Mouse (Mus musculus) cerebellum, postnatal 14 days (tissue): ENCODE measurements around the gene Pnisr.

Source experiments
- DNase-seq, 2 experiments: peaks; one replicate each; pipeline ENCODE4 v3.0.0; 2021; ENCODE audit warnings: mixed read lengths in 2 of 2

Gene Pnisr

DNA sequence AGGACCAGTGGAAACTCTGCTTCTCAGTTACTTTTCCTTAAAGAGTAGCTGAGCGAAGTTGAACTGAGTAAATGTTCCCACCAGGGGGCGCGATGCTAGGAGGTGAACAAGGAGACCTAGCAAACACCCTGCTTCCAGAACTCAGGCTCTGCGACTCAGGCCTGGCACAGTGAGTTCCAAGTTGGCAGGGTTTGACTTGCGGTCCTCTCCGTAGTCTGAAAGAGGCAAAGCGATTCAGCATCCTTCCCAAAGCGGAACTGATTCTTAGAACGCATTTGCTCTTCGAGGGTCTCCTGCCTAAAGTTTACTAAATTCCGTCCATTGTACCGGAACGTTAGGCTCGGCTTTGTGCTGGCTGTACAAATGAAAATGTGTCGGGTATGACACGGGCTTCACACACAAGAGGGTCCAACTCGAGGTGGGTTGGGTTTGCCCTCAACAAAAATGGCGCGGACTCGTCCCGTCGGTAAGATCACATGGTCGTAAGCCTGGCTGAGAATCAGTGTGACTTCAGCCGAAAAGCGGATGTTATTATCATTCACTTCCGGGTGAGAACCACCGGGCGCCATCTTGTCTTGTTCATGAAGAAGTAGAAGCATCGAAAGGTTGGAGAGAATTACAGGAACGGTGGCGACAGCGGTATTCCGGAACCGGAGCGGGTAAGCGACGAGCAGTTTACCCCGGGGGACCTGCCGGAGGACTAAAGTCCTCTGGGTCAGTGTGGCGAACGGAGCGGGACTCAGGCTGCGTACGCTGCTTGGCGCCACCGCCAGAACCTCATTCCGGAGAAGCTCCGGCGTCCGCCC lies at the start of gene Pnisr:
Gene Pnisr (plus strand): TSS at position 103 of the 806 bp plus-strand sequence.
- peak; percentile 96 to 99 for DNase-seq

DNA sequence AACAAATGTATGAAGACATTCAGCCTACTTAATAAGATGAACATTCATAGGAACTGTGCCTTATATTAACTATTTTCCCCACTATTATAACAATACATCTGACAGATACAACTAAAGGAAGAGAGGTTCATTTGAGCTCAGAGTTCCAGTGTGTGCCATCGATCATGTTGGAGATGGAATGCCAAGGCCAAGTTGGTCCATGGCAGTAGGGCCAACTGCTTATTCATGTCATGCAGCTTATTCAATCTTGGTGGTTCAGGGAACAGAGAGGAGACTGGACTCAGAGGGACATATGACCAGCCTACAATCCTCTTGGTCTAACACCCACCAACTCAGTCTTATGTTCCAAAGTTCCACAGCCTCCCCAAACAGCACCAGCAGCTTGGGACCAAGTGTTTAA lies 46.4 kb upstream of the Pnisr start:
- no peak for DNase-seq

DNA sequence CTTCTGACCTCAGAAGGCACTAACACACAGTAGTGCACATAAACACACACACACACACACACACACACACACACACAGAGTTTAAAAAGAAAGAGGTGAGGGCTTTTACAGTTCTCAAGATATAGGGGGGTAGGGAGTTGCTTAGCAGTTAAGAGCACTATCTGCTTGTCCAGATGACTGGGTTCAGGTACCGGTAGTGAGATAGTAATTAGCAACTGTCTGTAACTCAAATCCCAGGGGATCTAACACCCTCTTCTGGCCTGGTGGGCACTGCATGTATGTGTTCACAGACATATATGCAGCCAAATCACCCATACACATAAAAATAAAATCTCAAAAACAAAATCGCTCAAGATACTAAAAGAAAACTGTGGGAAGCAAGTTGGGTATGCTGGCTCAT lies 45.8 kb upstream of the Pnisr start:
- no peak for DNase-seq

DNA sequence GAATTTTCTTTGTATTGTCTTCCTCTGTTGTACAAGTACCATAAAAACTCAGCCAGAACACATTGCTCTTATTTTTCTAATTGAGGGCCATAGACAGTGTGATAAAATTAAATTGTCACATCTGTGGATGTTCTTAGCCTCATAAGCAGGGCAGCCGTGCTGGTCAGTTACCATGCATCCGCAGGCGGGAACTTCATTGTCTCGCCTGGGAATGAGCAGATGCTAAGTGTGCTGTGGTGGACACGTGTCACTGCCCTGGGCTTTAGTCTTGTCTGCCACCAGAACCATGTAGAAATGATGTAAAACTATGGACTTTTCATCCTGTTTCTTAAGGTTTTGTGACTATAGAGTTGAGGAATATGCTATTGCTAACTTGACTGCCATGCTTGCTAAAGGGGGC lies 40.2 kb upstream of the Pnisr start:
- DNase-seq: no peak

DNA sequence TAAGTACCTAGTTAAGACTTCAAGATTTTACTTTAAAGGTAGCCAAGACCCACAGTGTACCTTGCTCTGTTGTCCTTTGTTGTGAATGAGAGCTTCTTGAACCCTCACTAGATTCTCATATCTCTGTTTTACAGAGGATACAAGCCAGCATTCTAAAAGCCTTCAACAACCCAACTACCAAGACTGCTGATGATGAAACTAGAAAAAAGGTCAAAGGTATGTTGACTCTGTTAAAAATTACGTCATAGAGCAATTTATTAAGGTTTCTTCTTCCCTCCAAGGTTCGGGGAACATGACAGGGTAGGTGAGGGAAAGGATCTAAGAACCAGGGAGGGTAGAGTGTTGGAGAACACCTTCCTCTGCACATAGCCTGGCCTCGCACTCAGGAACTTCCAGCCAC lies 36.8 kb upstream of the Pnisr start:
- DNase-seq: no peak

DNA sequence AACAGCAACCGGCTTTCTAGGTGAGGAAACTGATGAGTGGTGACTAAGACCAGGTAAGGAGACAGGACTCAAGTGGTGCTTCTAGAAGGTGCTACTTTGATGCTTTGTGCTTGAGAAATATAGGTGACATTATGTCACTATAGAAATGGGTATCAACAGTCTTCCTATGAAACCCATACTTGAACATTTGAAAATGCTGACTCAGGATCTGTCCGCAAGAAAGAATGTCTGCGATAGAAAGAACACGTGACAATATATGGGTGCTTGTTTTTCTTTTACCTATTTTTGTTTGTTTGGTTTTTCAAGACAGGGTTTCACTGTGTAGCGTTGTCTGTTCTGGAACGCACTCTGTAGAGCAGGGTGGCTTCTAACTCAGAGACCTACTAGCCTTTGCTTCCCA lies 34.7 kb upstream of the Pnisr start:
- no peak for DNase-seq

DNA sequence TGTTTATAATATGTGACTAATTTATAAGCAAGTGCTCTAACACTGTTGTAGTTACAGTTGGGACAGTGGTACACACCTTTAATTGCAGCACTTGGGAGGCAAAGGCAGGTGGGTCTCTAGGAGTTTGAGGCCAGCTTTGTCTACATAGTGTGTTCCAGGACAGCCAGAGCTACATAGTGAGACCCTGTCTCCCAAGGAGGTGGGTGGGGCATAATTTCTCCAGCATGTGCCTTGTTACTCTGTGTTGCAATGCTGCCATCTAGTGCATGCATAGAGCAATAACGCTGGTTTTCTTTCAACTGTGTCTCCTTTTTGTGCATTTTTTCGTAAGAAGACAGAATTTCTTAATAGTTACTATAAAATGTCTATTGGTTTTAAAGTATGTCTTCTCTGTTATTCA lies 33.4 kb upstream of the Pnisr start:
- peak; percentile 60 to 68 for DNase-seq

DNA sequence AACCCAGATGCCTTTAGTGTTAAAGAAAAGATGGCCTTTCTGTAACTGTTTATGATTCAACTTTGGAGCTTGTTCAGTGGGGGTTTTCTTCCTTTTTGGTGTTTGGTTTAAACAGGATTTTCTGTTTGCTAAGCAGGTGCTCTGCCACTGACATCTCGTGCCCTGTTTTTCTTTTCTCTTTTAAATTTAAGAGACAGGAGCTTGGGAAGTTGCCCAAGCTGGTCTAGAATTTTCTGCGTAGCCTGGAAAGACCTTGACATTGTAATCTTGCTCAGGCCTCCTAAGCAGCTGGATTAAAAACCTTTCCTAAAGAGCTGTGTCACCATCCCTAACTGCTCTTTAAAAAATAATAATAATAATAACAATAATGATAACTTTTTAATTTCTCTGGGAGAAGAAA lies 20.8 kb upstream of the Pnisr start:
- DNase-seq: no peak

DNA sequence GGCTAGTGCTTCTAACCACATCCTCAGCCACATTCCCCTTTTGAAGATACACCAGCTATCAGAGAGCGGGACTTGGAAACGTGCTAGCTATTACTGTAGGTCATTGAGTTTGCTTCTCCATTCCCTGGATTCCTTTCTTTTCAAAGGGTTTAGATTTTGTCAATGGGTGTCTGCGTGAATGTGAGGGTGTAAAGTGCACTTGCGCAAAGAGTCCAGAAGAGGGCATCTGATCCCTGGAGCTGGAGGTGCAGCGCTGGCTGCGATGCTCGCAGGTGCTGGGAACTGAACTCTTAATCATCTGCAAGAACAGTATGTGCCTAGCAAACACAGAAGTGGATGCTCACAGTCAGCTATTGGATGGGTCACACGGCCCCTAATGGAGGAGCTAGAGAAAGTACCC lies 14.5 kb upstream of the Pnisr start:
- DNase-seq: no peak

DNA sequence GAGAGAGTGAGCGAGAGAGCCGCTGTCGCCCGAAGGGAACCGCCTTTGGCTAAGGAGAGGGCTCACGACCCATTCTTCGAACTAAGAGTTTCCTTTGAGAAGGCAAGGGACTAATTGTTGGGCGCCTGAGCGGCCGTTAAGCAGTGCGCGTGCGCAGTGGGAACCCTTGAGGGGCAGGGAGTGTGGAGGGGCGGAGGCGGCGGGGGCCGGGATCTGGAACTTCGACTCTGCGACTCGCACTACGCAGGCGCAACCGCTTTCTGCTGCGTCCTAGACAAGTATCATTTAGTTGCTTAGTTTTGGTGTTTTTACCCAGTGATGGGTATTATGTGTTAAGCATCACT lies 876 bp downstream of the Pnisr start:
- DNase-seq: peak; percentile 94

DNA sequence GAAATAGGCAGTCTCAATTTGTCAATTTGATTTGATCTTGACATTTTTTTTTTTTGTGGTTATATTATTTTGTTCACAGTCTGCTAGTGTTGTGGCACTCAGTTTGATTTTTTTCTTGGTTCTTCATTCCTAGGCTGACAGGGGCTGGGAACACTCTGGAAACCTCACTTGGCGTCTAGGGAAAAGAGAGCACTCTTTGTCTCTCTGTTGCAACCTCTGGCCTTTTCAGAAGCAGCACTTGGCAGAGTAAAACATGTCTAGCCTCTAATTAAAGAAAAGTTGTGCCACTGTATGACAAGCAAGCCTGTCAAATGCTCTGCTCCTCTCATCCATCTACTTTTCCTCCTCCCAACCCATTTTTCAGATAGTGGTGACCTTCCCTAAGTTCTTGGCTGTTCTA lies 10.1 kb downstream of the Pnisr start:
- DNase-seq: no peak

DNA sequence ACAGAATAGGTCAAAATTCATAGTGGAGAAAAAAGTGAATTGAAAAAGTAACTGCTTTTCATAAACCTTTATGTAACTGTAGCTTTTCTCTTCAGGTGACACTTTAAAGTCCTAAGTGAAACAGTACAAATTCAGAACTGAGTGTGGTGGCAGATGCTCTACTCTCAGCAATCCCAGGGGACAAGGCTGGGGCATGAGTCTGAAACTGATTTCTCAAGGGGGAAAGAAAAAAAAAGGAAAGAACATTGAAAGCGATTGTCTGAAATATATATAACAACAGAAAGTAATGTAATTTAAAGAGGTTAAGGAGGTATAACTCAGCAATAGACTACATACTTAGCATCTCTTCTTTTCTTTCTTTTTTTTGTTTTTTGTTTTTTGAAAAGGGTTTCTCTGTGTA lies 17.8 kb downstream of the Pnisr start:
- DNase-seq: no peak

DNA sequence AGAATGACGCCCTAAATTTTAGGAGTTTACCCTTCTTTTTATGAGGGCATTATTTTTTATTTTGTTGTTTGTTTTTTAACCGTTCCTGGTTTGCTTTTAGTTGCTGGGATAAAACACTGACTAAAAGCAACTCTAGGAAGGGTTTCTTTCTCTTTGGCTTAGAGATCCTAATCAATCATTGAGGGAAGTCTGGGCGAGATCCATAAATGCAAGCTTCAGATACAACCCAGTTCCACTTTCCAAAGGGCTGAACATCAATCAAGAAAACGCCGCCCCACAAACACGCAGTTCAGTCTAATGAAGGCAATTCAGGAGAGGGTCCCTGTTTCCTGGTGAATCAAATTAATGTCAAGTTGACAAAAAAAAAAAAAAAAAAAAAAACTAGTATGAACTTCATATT lies 31.4 kb downstream of the Pnisr start:
- DNase-seq: no peak

DNA sequence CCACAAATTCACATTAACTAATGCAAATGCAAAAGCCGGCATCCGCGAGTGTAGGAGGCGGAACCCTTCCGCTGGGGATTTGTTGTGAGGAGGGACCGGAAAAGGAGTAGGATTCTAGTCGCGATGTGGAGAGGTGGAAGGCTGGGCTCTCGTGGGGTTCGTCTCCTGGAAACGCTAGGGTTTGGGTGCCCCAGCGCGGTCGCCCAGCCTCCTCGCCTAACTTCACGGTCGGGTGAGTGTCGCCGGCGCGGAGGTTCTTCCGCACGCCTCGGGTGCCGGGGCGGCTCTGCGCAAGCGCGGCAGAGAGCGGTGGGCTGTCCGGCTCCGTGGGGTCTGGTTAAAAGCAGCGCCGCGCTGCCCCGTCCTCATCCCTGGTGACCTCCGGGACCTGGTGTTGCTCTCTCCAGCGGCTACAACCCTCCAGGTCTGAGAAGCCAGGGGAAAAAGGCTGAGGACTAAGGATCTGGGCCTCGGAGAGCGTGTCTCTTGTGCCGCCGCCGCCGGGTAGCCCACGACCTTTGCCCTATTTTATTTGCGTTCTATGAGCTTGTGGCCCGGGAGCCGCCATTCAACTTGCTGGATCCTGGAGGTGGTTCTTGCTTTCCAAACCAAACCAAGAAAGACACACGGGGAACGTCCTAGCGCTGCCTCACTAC lies 32.3 kb downstream of the Pnisr start, which contains the start of gene Coq3:
Gene Coq3 (plus strand): TSS at position 109 of the 656 bp plus-strand sequence.
- DNase-seq: peak; percentile 83 to 87

DNA sequence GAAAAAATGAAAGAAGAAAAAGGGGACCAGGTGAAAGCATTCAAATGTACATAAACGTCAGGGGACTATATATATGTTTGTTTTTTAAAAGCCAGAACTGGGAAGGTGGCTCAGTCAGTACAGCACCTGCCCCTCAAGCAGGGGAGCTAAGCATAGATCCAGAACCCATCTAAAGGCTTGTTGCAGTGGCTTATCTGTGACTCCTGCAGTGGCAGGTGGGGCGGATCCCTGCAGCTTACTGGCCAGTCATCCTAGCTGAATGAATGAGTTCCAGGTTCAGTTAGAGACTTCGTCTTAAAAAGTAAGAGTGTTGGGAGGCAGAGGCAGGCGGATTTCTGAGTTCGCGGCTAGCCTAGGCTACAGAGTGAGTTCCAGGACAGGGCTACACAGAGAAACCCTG lies 35.4 kb downstream of the Pnisr start:
- DNase-seq: no peak

DNA sequence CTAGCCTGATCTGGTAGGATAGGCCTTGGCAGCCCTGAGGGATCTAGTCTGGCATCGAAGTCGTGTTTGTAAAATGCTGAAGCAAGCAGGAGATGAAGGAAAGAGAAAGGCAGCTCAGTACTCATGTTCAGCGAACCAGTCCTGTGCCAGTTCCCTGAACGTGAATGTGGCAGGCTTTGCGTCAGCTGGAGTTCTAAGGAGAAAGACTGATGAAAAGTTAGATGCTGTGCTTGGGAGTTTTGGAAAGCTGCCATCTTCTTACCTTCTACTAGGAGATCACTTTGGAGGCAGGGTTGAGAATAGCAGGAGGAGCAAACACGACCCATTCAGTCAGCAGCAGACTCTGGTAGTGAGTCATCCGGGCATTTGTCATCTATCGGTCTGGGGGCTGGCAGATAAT lies 38.4 kb downstream of the Pnisr start:
- DNase-seq: no peak
